Mouse (Mus musculus) thymus, postnatal 10 days (tissue): ENCODE results near the gene Ppp2r5c.

ENCODE experiments used
- DNase-seq, 2 experiments: peaks; one replicate each; pipeline ENCODE4 v3.0.0; 2021; ENCODE audit warnings: low spot score in 2 of 2

Gene Ppp2r5c

GRCm38 (mm10) chr12:110486852-110487251 lies 39.9 kb downstream of the Ppp2r5c start:
- no peak for DNase-seq

- DNase-seq, result no peak
Observed at GRCm38 (mm10) chr12:110488031-110488430, 41.1 kb downstream of the Ppp2r5c start.

- no peak for DNase-seq
Observed at GRCm38 (mm10) chr12:110489946-110490701, 43.2 kb downstream of the Ppp2r5c start.

GRCm38 (mm10) chr12:110492436-110492835 lies 45.5 kb downstream of the Ppp2r5c start:
- peak; percentile 75 to 80 for DNase-seq

- DNase-seq, result no peak
Observed at GRCm38 (mm10) chr12:110493597-110494369, 46.9 kb downstream of the Ppp2r5c start.

- DNase-seq, result no peak
Observed at GRCm38 (mm10) chr12:110494846-110495245, 47.9 kb downstream of the Ppp2r5c start.

GRCm38 (mm10) chr12:110495260-110495659 lies 48.3 kb downstream of the Ppp2r5c start:
- DNase-seq, result no peak

GRCm38 (mm10) chr12:110496016-110496415 lies 49.1 kb downstream of the Ppp2r5c start:
- no peak for DNase-seq

- DNase-seq, result no peak
Observed at GRCm38 (mm10) chr12:110497013-110497412, 50.1 kb downstream of the Ppp2r5c start.

GRCm38 (mm10) chr12:110497485-110497884 lies 50.6 kb downstream of the Ppp2r5c start:
- no peak for DNase-seq

- no peak for DNase-seq
Observed at GRCm38 (mm10) chr12:110498283-110499224, 51.6 kb downstream of the Ppp2r5c start.

- no peak for DNase-seq
Observed at GRCm38 (mm10) chr12:110499225-110499992, 52.5 kb downstream of the Ppp2r5c start.

GRCm38 (mm10) chr12:110500095-110500494 lies 53.2 kb downstream of the Ppp2r5c start:
- no peak for DNase-seq

GRCm38 (mm10) chr12:110503406-110504144 lies 56.7 kb downstream of the Ppp2r5c start:
- DNase-seq, result no peak

GRCm38 (mm10) chr12:110504145-110504490 lies 57.2 kb downstream of the Ppp2r5c start:
- no peak for DNase-seq

GRCm38 (mm10) chr12:110504793-110505192 lies 57.9 kb downstream of the Ppp2r5c start:
- no peak for DNase-seq

- no peak for DNase-seq
Observed at GRCm38 (mm10) chr12:110506046-110506445, 59.1 kb downstream of the Ppp2r5c start.

- no peak for DNase-seq
Observed at GRCm38 (mm10) chr12:110507714-110508297, 60.9 kb downstream of the Ppp2r5c start.

- no peak for DNase-seq
Observed at GRCm38 (mm10) chr12:110508680-110509079, 61.8 kb downstream of the Ppp2r5c start.
